Mouse (Mus musculus) right cerebral cortex, postnatal 4 days (tissue): ENCODE measurements at regions not wholly inside any gene's neighbourhood (a gene's known extent, or its start where the extent isn't known, plus 50 kb on each side); places are given as distances from the start of the nearest gene placed in this dataset.
A peak's percentile ranks its signal among the peaks of the same experiment; 100 is the strongest.

Experiments
- DNase-seq: peaks from one replicate; pipeline ENCODE4 v3.0.0-alpha.2; 2022

GRCm38 (mm10) chr14:106190721-106191120, 84.7 kb downstream of the Trim52 start:
- DNase-seq = no peak

- DNase-seq = no peak
These were observed 87.6 kb downstream of the Trim52 start for GRCm38 (mm10) chr14:106193583-106193982.

- DNase-seq = no peak
These were observed 88.1 kb downstream of the Trim52 start for GRCm38 (mm10) chr14:106194104-106194503.

- DNase-seq = no peak
These were observed 91.8 kb downstream of the Trim52 start for GRCm38 (mm10) chr14:106197826-106198225.

- DNase-seq = no peak
These were observed 93.1 kb downstream of the Trim52 start for GRCm38 (mm10) chr14:106199109-106199508.

GRCm38 (mm10) chr14:106199536-106200319, 93.7 kb downstream of the Trim52 start:
- no peak for DNase-seq

GRCm38 (mm10) chr14:106211062-106211461, 105.1 kb downstream of the Trim52 start:
- no peak for DNase-seq

- DNase-seq = no peak
These were observed 111.7 kb downstream of the Trim52 start for GRCm38 (mm10) chr14:106217681-106218080.

- DNase-seq = no peak
These were observed 113.3 kb downstream of the Trim52 start for GRCm38 (mm10) chr14:106219293-106219797.

- DNase-seq = no peak
These were observed 119.4 kb downstream of the Trim52 start for GRCm38 (mm10) chr14:106225401-106225800.

- DNase-seq = no peak
These were observed 135.9 kb downstream of the Trim52 start for GRCm38 (mm10) chr14:106241721-106242405.

- no peak for DNase-seq
These were observed 153.6 kb downstream of the Trim52 start for GRCm38 (mm10) chr14:106259396-106260108.

- no peak for DNase-seq
These were observed 159.3 kb downstream of the Trim52 start for GRCm38 (mm10) chr14:106265290-106265689.

GRCm38 (mm10) chr14:106267679-106268561, 161.9 kb downstream of the Trim52 start:
- DNase-seq = no peak

GRCm38 (mm10) chr14:106269680-106270079, 163.7 kb downstream of the Trim52 start:
- DNase-seq = peak; percentile 16

GRCm38 (mm10) chr14:106313558-106313957, 207.6 kb downstream of the Trim52 start:
- no peak for DNase-seq

- no peak for DNase-seq
These were observed 208.1 kb downstream of the Trim52 start for GRCm38 (mm10) chr14:106314079-106314551.

- no peak for DNase-seq
These were observed 212.8 kb downstream of the Trim52 start for GRCm38 (mm10) chr14:106318767-106319166.

GRCm38 (mm10) chr14:106327653-106328283, 221.8 kb downstream of the Trim52 start:
- DNase-seq = no peak

GRCm38 (mm10) chr14:106364767-106365623, 259.0 kb downstream of the Trim52 start:
- DNase-seq = no peak
